Mouse (Mus musculus) CH12.LX (cell line): ENCODE results near the gene Ubxn10. TPM values are rescaled to one million over a fixed set of nuclear protein-coding genes. Genes with fewer than 3 reads are reported as not detected.

ENCODE experiments used
- DNase-seq: peaks from one replicate; pipeline ENCODE4 v3.0.0-alpha.2; 2013; ENCODE audit errors: extremely low read depth
- H3K27ac ChIP-seq: 2 replicates; pipeline ENCODE4 v1.5.1; 2012; ENCODE audit warnings: low read depth, mild to moderate bottlenecking, control low read depth, moderate library complexity; ENCODE audit not compliant: insufficient read depth
- H3K27me3 ChIP-seq: replicated peaks from 2 replicates; pipeline ENCODE3; 2012; ENCODE audit warnings: inconsistent platforms
- H3K36me3 ChIP-seq, 2 experiments: replicated peaks in 1 of 2; 2 replicates each; pipeline versions ENCODE3 to v1.6.1; 2012; ENCODE audit warnings: inconsistent platforms in 1 of 2, low read length in 1 of 2, mild to moderate bottlenecking in 1 of 2, mixed read lengths in 1 of 2, moderate library complexity in 1 of 2; ENCODE audit not compliant: control insufficient read depth in 1 of 2, insufficient read depth in 1 of 2
- H3K4me1 ChIP-seq, 2 experiments: 2 replicates each; pipeline ENCODE4 v1.6.1; 2012; ENCODE audit warnings: inconsistent platforms in 1 of 2, moderate library complexity in 1 of 2; ENCODE audit not compliant: insufficient read depth in 2 of 2, control insufficient read depth in 1 of 2
- H3K4me2 ChIP-seq: 2 replicates; pipeline ENCODE4 v1.6.1; 2012; ENCODE audit warnings: low read depth, mild to moderate bottlenecking, control low read depth; ENCODE audit not compliant: poor library complexity, insufficient read depth, severe bottlenecking
- H3K4me3 ChIP-seq, 3 experiments: fragments of 150-350 bp in 1 of 3; sonication (generic) in 1 of 3; replicated peaks in 1 of 3; 2 replicates each; pipeline versions ENCODE3 to v1.5.1; 2011 to 2012; ENCODE audit warnings: low read depth in 2 of 3, low read length in 2 of 3, mild to moderate bottlenecking in 2 of 3, moderate library complexity in 2 of 3, control low read depth in 1 of 3, improper control_type of control experiment in 1 of 3, inconsistent platforms in 1 of 3, mixed read lengths in 1 of 3; ENCODE audit not compliant: poor library complexity in 1 of 3
- H3K79me2 ChIP-seq: replicated peaks from 2 replicates; pipeline ENCODE4 v1.6.1; 2012; ENCODE audit warnings: mild to moderate bottlenecking, moderate library complexity; ENCODE audit not compliant: control insufficient read depth, poor library complexity, insufficient read depth, severe bottlenecking; ENCODE audit errors: extremely low read depth
- H3K9ac ChIP-seq: 2 replicates; pipeline ENCODE4 v1.6.1; 2012; ENCODE audit warnings: low read depth, mild to moderate bottlenecking, control low read depth, moderate library complexity; ENCODE audit not compliant: insufficient read depth
- H3K9me3 ChIP-seq: replicated peaks from 2 replicates; pipeline ENCODE3; 2012; ENCODE audit warnings: low read length, inconsistent platforms, mixed read lengths
- E2F4 ChIP-seq: IDR thresholded peaks from 2 replicates; pipeline ENCODE4 v1.6.1; 2011; ENCODE audit warnings: low read depth, low read length, improper control_type of control experiment; ENCODE audit not compliant: insufficient replicate concordance
- ETS1 ChIP-seq: conservative IDR thresholded peaks from 2 replicates; pipeline ENCODE4 v1.6.1; 2012; ENCODE audit warnings: low read depth, mild to moderate bottlenecking, inconsistent platforms, low read length, improper control_type of control experiment, moderate library complexity
- GABPA ChIP-seq: IDR thresholded peaks from 2 replicates; pipeline ENCODE4 v1.6.1; 2012; ENCODE audit warnings: low read depth, low read length, improper control_type of control experiment, inconsistent platforms; ENCODE audit not compliant: insufficient replicate concordance
- HCFC1 ChIP-seq: IDR thresholded peaks from 2 replicates; pipeline ENCODE4 v1.6.1; 2012; ENCODE audit warnings: low read depth, mild to moderate bottlenecking, inconsistent platforms, low read length, improper control_type of control experiment
- IRF4 ChIP-seq: IDR thresholded peaks from 2 replicates; pipeline ENCODE4 v1.6.1; 2014; ENCODE audit warnings: low read depth, mild to moderate bottlenecking, inconsistent platforms, low read length, improper control_type of control experiment
- JUN ChIP-seq: IDR thresholded peaks from 2 replicates; pipeline ENCODE4 v1.6.1; 2011; ENCODE audit warnings: low read depth, mild to moderate bottlenecking, low read length, improper control_type of control experiment, moderate library complexity; ENCODE audit not compliant: insufficient read depth
- JUND ChIP-seq: conservative IDR thresholded peaks from 2 replicates; pipeline ENCODE4 v1.6.1; 2011; ENCODE audit warnings: low read depth, low read length, improper control_type of control experiment
- KAT2A ChIP-seq: IDR thresholded peaks from 2 replicates; pipeline ENCODE4 v1.6.1; 2012; ENCODE audit warnings: low read length, improper control_type of control experiment, inconsistent platforms; ENCODE audit not compliant: insufficient replicate concordance
- MAFK ChIP-seq: IDR thresholded peaks from 2 replicates; pipeline ENCODE4 v1.6.1; 2011; ENCODE audit warnings: low read length, improper control_type of control experiment; ENCODE audit not compliant: insufficient replicate concordance
- MAZ ChIP-seq: IDR thresholded peaks from 2 replicates; pipeline ENCODE4 v1.6.1; 2012; ENCODE audit warnings: low read depth, mild to moderate bottlenecking, inconsistent platforms, low read length, improper control_type of control experiment, moderate library complexity
- MEF2A ChIP-seq: IDR thresholded peaks from 2 replicates; pipeline ENCODE4 v1.6.1; 2014; ENCODE audit warnings: low read depth, mild to moderate bottlenecking, inconsistent platforms, low read length, improper control_type of control experiment, borderline replicate concordance
- MXI1 ChIP-seq: IDR thresholded peaks from 2 replicates; pipeline ENCODE4 v1.6.1; 2011; ENCODE audit warnings: mild to moderate bottlenecking, low read depth, low read length, improper control_type of control experiment
- MYC ChIP-seq: IDR thresholded peaks from 2 replicates; pipeline ENCODE4 v1.6.1; 2011; ENCODE audit warnings: low read depth, mild to moderate bottlenecking, improper control_type of control experiment, low read length
- NELFE ChIP-seq: IDR thresholded peaks from 2 replicates; pipeline ENCODE4 v1.6.1; 2011; ENCODE audit warnings: low read depth, low read length, improper control_type of control experiment
- NRF1 ChIP-seq: IDR thresholded peaks from 2 replicates; pipeline ENCODE4 v1.6.1; 2014; ENCODE audit warnings: low read depth, mild to moderate bottlenecking, inconsistent platforms, low read length, improper control_type of control experiment, moderate library complexity
- POLR2A ChIP-seq: IDR thresholded peaks from 2 replicates; pipeline ENCODE4 v1.6.1; 2011; ENCODE audit warnings: low read depth, mild to moderate bottlenecking, improper control_type of control experiment, low read length
- POLR2AphosphoS2 ChIP-seq: IDR thresholded peaks from 2 replicates; pipeline ENCODE4 v1.6.1; 2011; ENCODE audit warnings: low read depth, low read length, improper control_type of control experiment
- RAD21 ChIP-seq: IDR thresholded peaks from 2 replicates; pipeline ENCODE4 v1.6.1; 2011; ENCODE audit warnings: low read depth, mild to moderate bottlenecking, low read length, improper control_type of control experiment, moderate library complexity
- SMC3 ChIP-seq: IDR thresholded peaks from 2 replicates; pipeline ENCODE4 v1.6.1; 2011; ENCODE audit warnings: low read depth, low read length, improper control_type of control experiment
- UBTF ChIP-seq: IDR thresholded peaks from 2 replicates; pipeline ENCODE4 v1.6.1; 2012; ENCODE audit warnings: low read depth, mild to moderate bottlenecking, inconsistent platforms, low read length, improper control_type of control experiment, moderate library complexity
- USF1 ChIP-seq: IDR thresholded peaks from 2 replicates; pipeline ENCODE4 v1.6.1; 2014; ENCODE audit warnings: low read depth, mild to moderate bottlenecking, inconsistent platforms, low read length, improper control_type of control experiment
- USF2 ChIP-seq: conservative IDR thresholded peaks from 2 replicates; pipeline ENCODE4 v1.6.1; 2011; ENCODE audit warnings: low read depth, low read length, improper control_type of control experiment
- ZC3H11A ChIP-seq: IDR thresholded peaks from 2 replicates; pipeline ENCODE4 v1.6.1; 2012; ENCODE audit warnings: low read depth, mild to moderate bottlenecking, inconsistent platforms, low read length, improper control_type of control experiment
- ZKSCAN1 ChIP-seq: IDR thresholded peaks from 2 replicates; pipeline ENCODE4 v1.6.1; 2012; ENCODE audit warnings: low read depth, inconsistent platforms, low read length, improper control_type of control experiment, borderline replicate concordance
- ZMIZ1 ChIP-seq: IDR thresholded peaks from 2 replicates; pipeline ENCODE4 v1.6.1; 2012; ENCODE audit warnings: low read depth, mild to moderate bottlenecking, inconsistent platforms, low read length, improper control_type of control experiment
- ZNF384 ChIP-seq: IDR thresholded peaks from 2 replicates; pipeline ENCODE4 v1.6.1; 2012; ENCODE audit warnings: low read depth, low read length, improper control_type of control experiment, inconsistent platforms
- dilution Hi-C: fragments of 300-500 bp; cut with MboI; formaldehyde crosslinking; loops from 2 replicates; pipeline ENCODE4 v1.14.3; 2020; ENCODE audit warnings: low sequenced_read_pairs; ENCODE audit not compliant: extremely low pct_unique_long_range_greater_than_20kb, extremely low pct_ligation_motif_present
- in situ Hi-C: fragments of 300-500 bp; cut with MboI; formaldehyde crosslinking; loops from 3 replicates; pipeline ENCODE4 v1.14.3; 2019; ENCODE audit warnings: low sequenced_read_pairs, low pct_ligation_motif_present, low pct_unique_long_range_greater_than_20kb, mixed read lengths
- polyA plus RNA-seq: library from polyadenylated mRNA; unstranded; fragments of >175 nt; gene quantifications from 2 replicates; pipeline ENCODE4 v1.2.1, GENCODE M21; 2012; ENCODE audit warnings: low read depth; ENCODE audit not compliant: insufficient read length
- total RNA-seq, 2 experiments: library from RNA; depleted of rRNA; stranded (reverse); fragments of 300-350 nt in 1 of 2; fragments of >200 nt in 1 of 2; gene quantifications; 2 replicates each; pipeline ENCODE4 v1.2.3; 2012 to 2014

The Ubxn10 gene
- total and polyA plus RNA-seq, 3 experiments, result not detected

GRCm38 (mm10) chr4:138747851-138748250 is 10.9 kb upstream of the Ubxn10 start:
- Histone ChIP-seq H3K4me3 (no peak overlapping the region), H3K79me2 (no peaks in the 10 kb centered on the region), H3K9me3 (peaks cover 8% of the 10 kb centered on the region), H3K27ac (no peak overlapping the region), H3K27me3 (peaks cover 82% of the 10 kb centered on the region), H3K4me1 (no peaks in the 10 kb centered on the region), H3K9ac (no peak overlapping the region), H3K36me3 (no peaks in the 10 kb centered on the region), H3K4me2 (no peak overlapping the region)
- in situ Hi-C loops, result loop anchor here (5.0 to 10.0 kb wide), 2 partner anchors 39 to 107 kb away; no protein-coding TSS in a partner anchor
- no peak for DNase-seq
- TF ChIP-seq SMC3, result no peak
- no peak for TF ChIP-seq POLR2AphosphoS2
- TF ChIP-seq KAT2A, result no peak
- no peak for TF ChIP-seq MAZ
- no peak for TF ChIP-seq MEF2A
- no peak for TF ChIP-seq USF1
- no peak for TF ChIP-seq UBTF
- no peak for TF ChIP-seq ZC3H11A
- no peak for TF ChIP-seq IRF4
- no peak for TF ChIP-seq USF2
- TF ChIP-seq MYC, result no peak
- no peak for TF ChIP-seq GABPA
- no peak for TF ChIP-seq POLR2A
- TF ChIP-seq HCFC1, result no peak
- TF ChIP-seq ETS1, result no peak
- TF ChIP-seq NELFE, result no peak
- dilution Hi-C loops, result no loop called here

- in situ Hi-C loops, result loop anchor here (5.0 to 10.0 kb wide), 2 partner anchors 40 to 108 kb away; no protein-coding TSS in a partner anchor
- Histone ChIP-seq H3K27ac (no peak overlapping the region), H3K79me2 (no peaks in the 10 kb centered on the region), H3K4me1 (no peaks in the 10 kb centered on the region), H3K9ac (no peak overlapping the region), H3K4me2 (no peak overlapping the region), H3K27me3 (peaks cover 90% of the 10 kb centered on the region), H3K36me3 (no peaks in the 10 kb centered on the region), H3K4me3 (no peak overlapping the region), H3K9me3 (no peaks in the 10 kb centered on the region)
- no peak for DNase-seq
- dilution Hi-C loops, result no loop called here
- TF ChIP-seq ZKSCAN1 (no peak), ZNF384 (no peak), RAD21 (no peak), ETS1 (no peak), MAFK (no peak), NRF1 (no peak), UBTF (no peak), E2F4 (no peak), MXI1 (no peak), JUN (no peak), USF1 (no peak), ZMIZ1 (no peak), JUND (no peak), HCFC1 (no peak), SMC3 (no peak)
These were observed 9.9 kb upstream of the Ubxn10 start for GRCm38 (mm10) chr4:138746866-138747265.
